ENCODE assay signal across 23 mouse cellular contexts in the genomic region with DNA sequence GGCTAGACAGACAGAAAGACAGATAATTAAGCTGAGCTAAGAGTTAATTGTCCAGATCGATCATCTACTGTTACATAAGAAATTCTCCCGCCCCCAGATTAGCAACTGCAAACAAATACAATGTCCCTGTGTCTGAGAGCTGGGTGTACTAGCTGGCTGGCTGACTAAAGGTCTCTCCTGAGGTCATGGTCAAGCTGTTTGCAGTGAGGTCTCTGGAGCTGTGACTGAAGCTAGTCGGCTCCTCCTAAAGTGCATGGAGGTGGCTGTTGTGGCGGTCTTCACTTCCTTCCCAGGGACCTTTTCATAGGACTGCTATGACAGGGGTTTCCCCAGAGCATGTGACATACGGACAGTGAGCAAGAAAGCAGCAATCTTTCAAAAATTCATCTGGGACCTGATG. TPM values are rescaled to one million over a fixed set of nuclear protein-coding genes. Genes with fewer than 3 reads are reported as not detected.
DNase-seq lines count a peak whose midpoint lies in the region; ATAC-seq lines count a peak whose summit lies in the region.
"Had no signal": no experiment of that assay in that cellular context is flagged by ENCODE, and none has a peak within 500 bp of the region (broad histone marks: within the 10 kb centered on the region; RNA-seq: fewer than 3 reads in every experiment).

No protein-coding gene starts in this region.

- H3K4me2 ChIP-seq in kidney, embryonic 14.5 days (replicated peaks; ENCODE audit: low read depth, low read length): no peak overlapping the region
- H3K4me2 ChIP-seq in liver, embryonic 15.5 days: no peak overlapping the region
- H3K4me2 ChIP-seq in midbrain, embryonic 13.5 days (replicated peaks): no peak overlapping the region
- H3K4me2 ChIP-seq: embryonic facial prominence, embryonic 15.5 days; heart, embryonic 11.5 days; neural tube, embryonic 13.5 days had no signal

- no peaks in the 10 kb centered on the region for H3K9me3 ChIP-seq in kidney, embryonic 14.5 days (ENCODE audit: control insufficient read depth, low read length)
- no peaks in the 10 kb centered on the region for H3K9me3 ChIP-seq in liver, embryonic 15.5 days (replicated peaks)
- H3K9me3 ChIP-seq in midbrain, embryonic 13.5 days: no peaks in the 10 kb centered on the region
- H3K9me3 ChIP-seq: embryonic facial prominence, embryonic 15.5 days; forebrain, embryonic 10.5 days; midbrain, embryonic 10.5 days; neural tube, embryonic 13.5 days had no signal

- no peak overlapping the region for H3K9ac ChIP-seq in kidney, embryonic 14.5 days (ENCODE audit: low read depth, low read length)
- H3K9ac ChIP-seq in liver, embryonic 15.5 days: no peak overlapping the region
- no peak overlapping the region for H3K9ac ChIP-seq in midbrain, embryonic 13.5 days (replicated peaks)
- H3K9ac ChIP-seq: embryonic facial prominence, embryonic 15.5 days; neural tube, embryonic 13.5 days had no signal

- H3K27ac ChIP-seq in kidney, embryonic 14.5 days (ENCODE audit: low read depth, low read length): no peak overlapping the region
- H3K27ac ChIP-seq in liver, embryonic 15.5 days (replicated peaks): peak overlapping the region; percentile 35; the same call in 1 of the 2 replicates
- no peak overlapping the region for H3K27ac ChIP-seq in midbrain, embryonic 13.5 days
- H3K27ac ChIP-seq: embryonic facial prominence, embryonic 15.5 days; forebrain, embryonic 10.5 days; left cerebral cortex, adult 2 months; midbrain, embryonic 10.5 days; neural tube, embryonic 13.5 days; stomach, postnatal 0 days had no signal

- no peak for DNase-seq in kidney, postnatal 14 days
- DNase-seq in Muller cell, postnatal 12 days (ENCODE audit: inconsistent ontology term): peak; percentile 56
- DNase-seq in adrenal gland, postnatal 14 days: peak; percentile 36
- DNase-seq in layer of hippocampus, adult 18-20 months (ENCODE audit: low spot score in 2 of 2): no peak
- no peak for DNase-seq in left cerebral cortex, adult 9 months (ENCODE audit: low spot score in 2 of 2)
- DNase-seq: cerebellum, adult 9-11 months; embryo, embryonic 11 days; gastrocnemius, postnatal 14 days; heart, postnatal 14 days; kidney, adult 8-10 months; right cerebral cortex, postnatal 25 days; thymus, postnatal 25 days had no signal

- H3K27me3 ChIP-seq in kidney, embryonic 14.5 days (ENCODE audit: control insufficient read depth, insufficient read depth, low read length): no peaks in the 10 kb centered on the region
- no peaks in the 10 kb centered on the region for H3K27me3 ChIP-seq in liver, embryonic 15.5 days
- H3K27me3 ChIP-seq in midbrain, embryonic 13.5 days: no peaks in the 10 kb centered on the region
- H3K27me3 ChIP-seq: embryonic facial prominence, embryonic 15.5 days; neural tube, embryonic 13.5 days had no signal

- H3K4me3 ChIP-seq in kidney, embryonic 14.5 days (ENCODE audit: low read length): no peak overlapping the region
- H3K4me3 ChIP-seq in liver, embryonic 15.5 days (replicated peaks): no peak overlapping the region
- H3K4me3 ChIP-seq in midbrain, embryonic 13.5 days (replicated peaks): no peak overlapping the region
- H3K4me3 ChIP-seq: embryonic facial prominence, embryonic 15.5 days; forebrain, embryonic 10.5 days; left cerebral cortex, adult 2 months; midbrain, embryonic 10.5 days; neural tube, embryonic 13.5 days had no signal

- 43% methylated on average over 5 of the region's 5 CpGs for WGBS in kidney, embryonic 14.5 days
- WGBS in liver, embryonic 15.5 days (ENCODE audit: insufficient replicate concordance): 43% methylated on average over 5 of the region's 5 CpGs
- 83% methylated on average over 5 of the region's 5 CpGs for WGBS in midbrain, embryonic 13.5 days

- peak; percentile 49; the same call in 1 of the 2 replicates for ATAC-seq in kidney, embryonic 14.5 days (ENCODE audit: low FRiP score, low TSS enrichment)
- peak; percentile 79; the same call in 1 of the 2 replicates for ATAC-seq in liver, embryonic 15.5 days (ENCODE audit: insufficient read depth)
- ATAC-seq in midbrain, embryonic 13.5 days: no peak
- ATAC-seq: hindbrain, embryonic 16.5 days had no signal

- H3K36me3 ChIP-seq in kidney, embryonic 14.5 days (ENCODE audit: control insufficient read depth, insufficient read depth, low read length): no peaks in the 10 kb centered on the region
- no peaks in the 10 kb centered on the region for H3K36me3 ChIP-seq in liver, embryonic 15.5 days (replicated peaks)
- H3K36me3 ChIP-seq in midbrain, embryonic 13.5 days: no peaks in the 10 kb centered on the region
- H3K36me3 ChIP-seq: embryonic facial prominence, embryonic 15.5 days; forebrain, embryonic 10.5 days; midbrain, embryonic 10.5 days; neural tube, embryonic 13.5 days had no signal

- H3K4me1 ChIP-seq in kidney, embryonic 14.5 days (ENCODE audit: control insufficient read depth, insufficient read depth, low read length): no peaks in the 10 kb centered on the region
- no peaks in the 10 kb centered on the region; the same call in 1 of the 2 replicates for H3K4me1 ChIP-seq in liver, embryonic 15.5 days (replicated peaks)
- H3K4me1 ChIP-seq in midbrain, embryonic 13.5 days (replicated peaks): no peaks in the 10 kb centered on the region
- H3K4me1 ChIP-seq: embryonic facial prominence, embryonic 15.5 days; midbrain, embryonic 10.5 days; neural tube, embryonic 13.5 days had no signal

RNA-seq across cellular contexts. Expression of a gene that starts 40.5 kb away (rescaled TPM):
- 18.5 and 28.7 TPM in 2 replicates for polyA plus RNA-seq in kidney, embryonic 14.5 days (2014; fragmentation: Nextera tagmentation; extraction: Ambion mirVana)
- 105 and 107 TPM in 2 replicates for total RNA-seq in adrenal gland, postnatal 14 days (2021)
- polyA plus RNA-seq in liver, embryonic 15.5 days (2015; fragmentation: Nextera tagmentation; extraction: Ambion mirVana): 8.5 and 10.8 TPM in 2 replicates
- 7.1 and 10.0 TPM in 2 replicates for polyA plus RNA-seq in midbrain, embryonic 13.5 days (2015; fragmentation: Nextera tagmentation; extraction: Ambion mirVana)
- 10 to 100 TPM; 20.5 to 21.2 TPM for total RNA-seq in layer of hippocampus, adult 18-20 months (2021)

Comparison
In these comparisons a context has a peak if more than half of its experiments do, and no peak if none do; other contexts are left out.
1. DNase-seq: peak in Muller cell, postnatal 12 days (single experiment) and adrenal gland, postnatal 14 days (single experiment); none in kidney, postnatal 14 days (single experiment), layer of hippocampus, adult 18-20 months (0 of 2) and left cerebral cortex, adult 9 months (0 of 2).